ENCODE assay signal across 8 mouse cellular contexts in the genomic region with DNA sequence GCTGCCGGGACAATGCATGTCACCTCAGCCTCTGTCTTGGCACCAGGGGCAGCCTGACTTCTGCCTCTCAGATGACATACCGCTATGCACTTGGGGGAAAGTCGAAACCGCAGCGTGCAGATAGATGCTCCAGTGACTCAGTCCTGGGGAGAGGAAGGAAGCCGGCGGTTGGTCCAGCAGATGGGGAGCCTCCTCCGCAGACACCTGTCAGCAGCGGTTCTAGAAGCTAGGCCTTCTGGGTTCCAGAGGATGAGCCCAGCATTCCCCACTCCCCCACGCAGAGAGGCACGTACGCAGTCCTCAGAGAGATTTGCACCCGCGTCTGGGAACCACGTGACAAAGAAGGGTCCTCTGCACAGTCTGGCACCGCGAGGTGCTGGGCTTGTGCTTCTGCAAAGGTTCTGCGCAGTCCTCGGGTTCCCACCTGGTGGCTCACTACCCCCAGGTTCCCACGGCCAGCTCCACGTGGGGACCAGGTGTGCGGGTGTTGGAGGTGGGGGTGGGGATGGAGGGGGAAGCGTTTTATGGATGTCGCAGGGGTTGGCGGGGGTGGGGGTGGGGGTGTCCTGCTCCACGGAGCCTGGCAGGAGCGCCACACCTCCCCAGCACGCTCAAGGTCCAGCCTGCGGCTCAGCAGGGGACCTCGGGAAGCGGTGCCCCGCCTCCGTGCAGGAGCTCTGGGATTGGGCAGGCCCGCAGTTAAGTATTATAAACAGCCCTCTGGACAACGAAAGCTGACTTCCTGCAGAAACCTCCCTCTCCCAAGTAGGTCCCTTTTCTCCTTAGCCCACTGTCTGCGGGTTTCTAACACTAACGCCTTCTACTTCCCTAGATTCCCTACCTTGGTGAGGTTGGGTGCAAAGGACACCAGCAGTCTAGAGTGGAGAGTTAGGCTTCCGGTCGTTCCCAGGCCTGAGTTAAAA. TPM values are rescaled to one million over a fixed set of nuclear protein-coding genes. Genes with fewer than 3 reads are reported as not detected.
DNase-seq lines count a peak whose midpoint lies in the region; ATAC-seq and TF ChIP-seq lines count a peak whose summit lies in the region.

No protein-coding gene starts in this region.

- H3K9me3 ChIP-seq in embryonic facial prominence, embryonic 12.5 days: no peaks in the 10 kb centered on the region
- no peaks in the 10 kb centered on the region for H3K9me3 ChIP-seq in heart, embryonic 14.5 days (ENCODE audit: control insufficient read depth, low read length)
- no peaks in the 10 kb centered on the region for H3K9me3 ChIP-seq in kidney, postnatal 0 days (replicated peaks; ENCODE audit: low read length)
- H3K9me3 ChIP-seq in midbrain, postnatal 0 days (ENCODE audit: low read length): no peaks in the 10 kb centered on the region
- H3K9me3 ChIP-seq in stomach, embryonic 14.5 days (ENCODE audit: control insufficient read depth, low read depth, low read length): no peaks in the 10 kb centered on the region

- TF ChIP-seq CTCF in kidney, postnatal 0 days (IDR thresholded peaks at IDR 0.05; ENCODE audit: low read depth): peak; percentile 19; the same call in 1 of the 2 replicates
- TF ChIP-seq CTCF in midbrain, postnatal 0 days (IDR thresholded peaks at IDR 0.05): no peak

- H3K27ac ChIP-seq in embryonic facial prominence, embryonic 12.5 days: peak overlapping the region; percentile 23; the same call in 1 of the 2 replicates
- 0 out of 4 replicates have a peak overlapping the region, but pooled peaks of 1 of the 2 experiments have one; percentile 8 for H3K27ac ChIP-seq in heart, embryonic 14.5 days (replicated peaks in 1 of 2; ENCODE audit: control insufficient read depth in 1 of 2, insufficient read depth in 1 of 2, low read depth in 2 of 2, low read length in 2 of 2)
- H3K27ac ChIP-seq in kidney, postnatal 0 days: peak overlapping the region; percentile 92
- H3K27ac ChIP-seq in midbrain, postnatal 0 days (ENCODE audit: low read depth, low read length): no peak overlapping the region
- peak overlapping the region; percentile 74 for H3K27ac ChIP-seq in stomach, embryonic 14.5 days (ENCODE audit: low read length)

- peak; percentile 96 for DNase-seq in 416B (ENCODE audit: low read depth)
- peak; percentile 58 to 67 for DNase-seq in adrenal gland, adult 18-20 months (ENCODE audit: low spot score in 2 of 2)
- DNase-seq in kidney, postnatal 0 days (ENCODE audit: low spot score): peak; percentile 90
- peak; percentile 74 for DNase-seq in liver
- DNase-seq in midbrain, postnatal 0 days (ENCODE audit: low spot score): no peak

- 2% methylated on average over 39 of the region's 39 CpGs for WGBS in embryonic facial prominence, embryonic 12.5 days
- 2% methylated on average over 39 of the region's 39 CpGs for WGBS in heart, embryonic 14.5 days
- WGBS in kidney, postnatal 0 days: 1% methylated on average over 39 of the region's 39 CpGs
- WGBS in midbrain, postnatal 0 days: 2% methylated on average over 36 of the region's 39 CpGs
- WGBS in stomach, embryonic 14.5 days: 2% methylated on average over 39 of the region's 39 CpGs

- H3K9ac ChIP-seq in embryonic facial prominence, embryonic 12.5 days: peak overlapping the region; percentile 29
- peak overlapping the region; percentile 55 for H3K9ac ChIP-seq in heart, embryonic 14.5 days (ENCODE audit: low read length)
- peak overlapping the region; percentile 46 for H3K9ac ChIP-seq in kidney, postnatal 0 days (ENCODE audit: low read depth, low read length)
- peak overlapping the region; percentile 56 for H3K9ac ChIP-seq in midbrain, postnatal 0 days (replicated peaks; ENCODE audit: low read length, poor library complexity, severe bottlenecking)
- peak overlapping the region; percentile 25; the same call in 1 of the 2 replicates for H3K9ac ChIP-seq in stomach, embryonic 14.5 days (replicated peaks; ENCODE audit: low read depth, low read length)

- peak overlapping the region; percentile 39 for H3K4me3 ChIP-seq in embryonic facial prominence, embryonic 12.5 days
- H3K4me3 ChIP-seq in heart, embryonic 14.5 days (ENCODE audit: control insufficient read depth in 1 of 2, insufficient read depth in 1 of 2, low read depth in 1 of 2, low read length in 2 of 2): peak overlapping the region; percentile 35 to 43
- H3K4me3 ChIP-seq in kidney, postnatal 0 days (replicated peaks; ENCODE audit: low read depth, low read length): peak overlapping the region; percentile 30
- H3K4me3 ChIP-seq in midbrain, postnatal 0 days (ENCODE audit: low read depth, low read length): peak overlapping the region; percentile 37
- peak overlapping the region; percentile 38 for H3K4me3 ChIP-seq in stomach, embryonic 14.5 days (ENCODE audit: low read depth, low read length)

- no peaks in the 10 kb centered on the region for H3K36me3 ChIP-seq in embryonic facial prominence, embryonic 12.5 days
- no peaks in the 10 kb centered on the region for H3K36me3 ChIP-seq in heart, embryonic 14.5 days (ENCODE audit: control insufficient read depth, insufficient read depth, low read length)
- no peaks in the 10 kb centered on the region for H3K36me3 ChIP-seq in kidney, postnatal 0 days (ENCODE audit: insufficient read depth, low read length)
- H3K36me3 ChIP-seq in midbrain, postnatal 0 days (ENCODE audit: insufficient read depth, low read length): no peaks in the 10 kb centered on the region
- H3K36me3 ChIP-seq in stomach, embryonic 14.5 days (ENCODE audit: control insufficient read depth, insufficient read depth, low read length): no peaks in the 10 kb centered on the region

- H3K4me1 ChIP-seq in embryonic facial prominence, embryonic 12.5 days: peaks cover 15% of the 10 kb centered on the region
- peaks cover 11 to 16% of the 10 kb centered on the region in 2 experiments for H3K4me1 ChIP-seq in heart, embryonic 14.5 days (ENCODE audit: control insufficient read depth in 2 of 2, insufficient read depth in 2 of 2, low read length in 2 of 2)
- peaks cover 15% of the 10 kb centered on the region; the same call in 1 of the 2 replicates for H3K4me1 ChIP-seq in kidney, postnatal 0 days (replicated peaks; ENCODE audit: insufficient read depth, low read length)
- peaks cover 7% of the 10 kb centered on the region for H3K4me1 ChIP-seq in midbrain, postnatal 0 days (ENCODE audit: insufficient read depth, low read length)
- peaks cover 18% of the 10 kb centered on the region for H3K4me1 ChIP-seq in stomach, embryonic 14.5 days (ENCODE audit: control insufficient read depth, insufficient read depth, low read length)

- peak overlapping the region; percentile 89 for H3K4me2 ChIP-seq in embryonic facial prominence, embryonic 12.5 days (replicated peaks)
- H3K4me2 ChIP-seq in heart, embryonic 14.5 days (ENCODE audit: low read length): peak overlapping the region; percentile 93
- H3K4me2 ChIP-seq in kidney, postnatal 0 days (ENCODE audit: low read length): peak overlapping the region; percentile 75
- peak overlapping the region; percentile 92 for H3K4me2 ChIP-seq in midbrain, postnatal 0 days (ENCODE audit: low read depth, low read length, poor library complexity, severe bottlenecking)
- peak overlapping the region; percentile 82 for H3K4me2 ChIP-seq in stomach, embryonic 14.5 days (replicated peaks; ENCODE audit: low read depth, low read length)

- no peaks in the 10 kb centered on the region for H3K27me3 ChIP-seq in embryonic facial prominence, embryonic 12.5 days
- no peaks in the 10 kb centered on the region for H3K27me3 ChIP-seq in heart, embryonic 14.5 days (ENCODE audit: control insufficient read depth, insufficient read depth, low read length)
- H3K27me3 ChIP-seq in kidney, postnatal 0 days (ENCODE audit: insufficient read depth, low read length): no peaks in the 10 kb centered on the region
- H3K27me3 ChIP-seq in midbrain, postnatal 0 days (ENCODE audit: insufficient read depth, low read length): no peaks in the 10 kb centered on the region
- H3K27me3 ChIP-seq in stomach, embryonic 14.5 days (ENCODE audit: control insufficient read depth, insufficient read depth, low read length): no peaks in the 10 kb centered on the region

- peak; percentile 75; the same call in 1 of the 2 replicates for ATAC-seq in embryonic facial prominence, embryonic 12.5 days (ENCODE audit: insufficient number of reproducible peaks, insufficient read depth, low FRiP score, low TSS enrichment)
- peak; percentile 62 for ATAC-seq in heart, embryonic 14.5 days (ENCODE audit: insufficient number of reproducible peaks, insufficient read depth, low FRiP score, low read depth)
- peak; percentile 96 for ATAC-seq in kidney, postnatal 0 days (replicated peaks; ENCODE audit: low FRiP score, low read depth)
- ATAC-seq in midbrain, postnatal 0 days (ENCODE audit: low FRiP score): peak; percentile 57; the same call in 1 of the 2 replicates
- ATAC-seq in stomach, embryonic 14.5 days (ENCODE audit: insufficient number of reproducible peaks, insufficient read depth, low FRiP score, low read depth): peak; percentile 79

RNA-seq across cellular contexts. Expression of a gene that starts 30.2 kb away (rescaled TPM):
- 1 to 10 TPM; 5.8 to 8.3 TPM for total RNA-seq in adrenal gland, adult 18-20 months (2021)
- 25.4 and 25.7 TPM in 2 replicates for polyA plus RNA-seq in embryonic facial prominence, embryonic 12.5 days (2016; fragmentation: Nextera tagmentation; extraction: Ambion mirVana)
- polyA plus RNA-seq in heart, embryonic 14.5 days (2014; fragmentation: Nextera tagmentation; extraction: Ambion mirVana): 12.3 and 15.6 TPM in 2 replicates
- polyA plus RNA-seq in kidney, postnatal 0 days (2015; fragmentation: Nextera tagmentation; extraction: Ambion mirVana): 6.6 and 7.3 TPM in 2 replicates
- total RNA-seq in midbrain, postnatal 0 days (2014; rRNA removed): 38.0 and 51.1 TPM in 2 replicates
- 23.6 and 31.4 TPM in 2 replicates for polyA plus RNA-seq in midbrain, postnatal 0 days (2015; fragmentation: Nextera tagmentation; extraction: Ambion mirVana)
- 13.0 and 14.9 TPM in 2 replicates for polyA plus RNA-seq in stomach, embryonic 14.5 days (2014; fragmentation: Nextera tagmentation; extraction: Ambion mirVana)

RNA-seq across cellular contexts. Expression of a gene that starts 35.6 kb away (rescaled TPM):
- total RNA-seq in adrenal gland, adult 18-20 months (2021): 1 to 10 TPM; 3.4 to 8.0 TPM
- 3.4 and 4.0 TPM in 2 replicates for polyA plus RNA-seq in embryonic facial prominence, embryonic 12.5 days (2016; fragmentation: Nextera tagmentation; extraction: Ambion mirVana)
- 1.4 TPM in 1 of 2 replicates, not detected in the other for polyA plus RNA-seq in heart, embryonic 14.5 days (2014; fragmentation: Nextera tagmentation; extraction: Ambion mirVana)
- 0.22 TPM in 1 of 2 replicates, not detected in the other for polyA plus RNA-seq in kidney, postnatal 0 days (2015; fragmentation: Nextera tagmentation; extraction: Ambion mirVana)
- not detected in 2 replicates for total RNA-seq in midbrain, postnatal 0 days (2014; rRNA removed)
- 2.1 and 3.1 TPM in 2 replicates for polyA plus RNA-seq in midbrain, postnatal 0 days (2015; fragmentation: Nextera tagmentation; extraction: Ambion mirVana)
- polyA plus RNA-seq in stomach, embryonic 14.5 days (2014; fragmentation: Nextera tagmentation; extraction: Ambion mirVana): not detected in 2 replicates
